Mouse (Mus musculus): ENCODE data around the gene Rasgef1b. TPM values are rescaled to one million over a fixed set of nuclear protein-coding genes. Genes with fewer than 3 reads are reported as not detected.

Gene Rasgef1b
- polyA plus RNA-seq, 1 experiment from 2014 or later: 59.7 TPM

DNA sequence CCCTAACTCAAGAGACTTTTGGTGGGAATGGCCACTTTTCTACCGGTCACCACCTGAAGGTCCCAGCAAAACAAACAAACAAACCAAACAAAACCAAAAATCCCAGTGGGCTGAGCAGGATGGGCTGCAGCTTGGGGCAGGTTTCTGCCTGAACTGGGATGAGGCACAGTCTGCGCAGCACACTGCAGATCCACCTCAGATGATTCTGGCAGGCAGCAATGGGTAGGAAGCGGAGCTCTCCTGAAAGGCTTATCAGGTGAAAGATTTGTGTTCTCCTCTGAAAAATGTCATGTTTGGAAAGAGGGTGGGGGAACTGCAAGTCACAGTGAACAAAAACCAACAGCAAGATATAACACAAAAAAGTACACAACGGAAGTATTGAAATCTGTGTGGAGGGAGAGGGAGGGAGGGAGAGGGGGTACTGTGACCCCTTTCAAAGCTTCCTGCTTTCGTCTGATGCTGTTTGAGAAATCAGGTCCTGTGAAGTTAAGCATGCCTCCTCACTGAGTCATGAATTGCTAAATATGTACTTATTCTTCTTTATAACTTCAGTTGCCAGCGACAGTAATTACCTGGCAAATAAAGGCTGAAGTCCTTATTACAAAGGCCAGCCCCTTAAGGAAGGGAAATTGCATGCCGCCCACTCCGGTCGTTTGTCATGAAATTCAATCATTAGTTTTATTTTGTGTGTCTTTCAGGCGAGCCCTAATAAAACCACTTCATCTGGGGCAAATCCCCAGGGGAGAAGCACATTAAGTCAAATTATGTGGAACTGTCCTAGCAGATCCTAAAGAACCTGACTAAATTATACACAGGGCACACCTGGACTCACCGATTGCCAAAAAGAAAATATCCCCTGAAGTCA, 491.7 kb downstream of the Rasgef1b start:
- H3K27me3 ChIP-seq (ENCODE audit: control insufficient read depth, insufficient read depth, low read depth, low read length): no peaks in the 10 kb centered on the region
- no peaks in the 10 kb centered on the region for H3K9me3 ChIP-seq (replicated peaks; ENCODE audit: control insufficient read depth, low read length, poor library complexity, severe bottlenecking)
- H3K9ac ChIP-seq (ENCODE audit: low read depth, low read length): no peak overlapping the region
- no peak for ATAC-seq
- no peak overlapping the region for H3K27ac ChIP-seq (ENCODE audit: low read length)
- peaks cover 7% of the 10 kb centered on the region; the same call in 1 of the 2 replicates for H3K36me3 ChIP-seq (ENCODE audit: control insufficient read depth, insufficient read depth, low read length)
- no peaks in the 10 kb centered on the region for H3K4me1 ChIP-seq (ENCODE audit: control insufficient read depth, insufficient read depth, low read length)
- no peak overlapping the region for H3K4me2 ChIP-seq (ENCODE audit: low read length)
- no peak overlapping the region for H3K4me3 ChIP-seq (ENCODE audit: low read depth, low read length)
- 78% methylated on average over 11 of the region's 11 CpGs for WGBS

DNA sequence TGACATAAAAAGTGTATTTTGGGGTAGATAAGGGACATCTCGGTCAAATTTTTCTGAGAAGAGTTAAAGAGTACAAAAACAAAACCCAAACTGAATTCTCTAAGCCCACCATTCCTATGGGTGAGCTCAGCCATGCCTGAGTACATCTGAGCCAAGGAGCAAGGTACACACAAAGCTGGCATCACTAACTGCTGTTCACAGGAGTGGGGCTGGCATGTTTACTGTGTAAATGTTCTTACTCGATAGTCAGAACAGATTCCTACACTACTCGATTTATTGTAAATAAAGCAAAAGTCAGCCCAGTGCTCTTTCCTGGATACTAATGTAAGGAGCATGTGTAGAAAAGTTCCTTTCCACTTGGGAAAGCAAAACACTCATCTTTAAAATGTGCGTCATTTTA, 492.4 kb downstream of the Rasgef1b start:
- no peaks in the 10 kb centered on the region for H3K27me3 ChIP-seq (ENCODE audit: control insufficient read depth, insufficient read depth, low read depth, low read length)
- H3K27ac ChIP-seq (ENCODE audit: low read length): no peak overlapping the region
- peaks cover 7% of the 10 kb centered on the region; the same call in 1 of the 2 replicates for H3K36me3 ChIP-seq (ENCODE audit: control insufficient read depth, insufficient read depth, low read length)
- no peaks in the 10 kb centered on the region for H3K9me3 ChIP-seq (replicated peaks; ENCODE audit: control insufficient read depth, low read length, poor library complexity, severe bottlenecking)
- no peak overlapping the region for H3K4me2 ChIP-seq (ENCODE audit: low read length)
- WGBS: 84% methylated on average over 4 of the region's 4 CpGs
- H3K9ac ChIP-seq (ENCODE audit: low read depth, low read length): no peak overlapping the region
- no peaks in the 10 kb centered on the region for H3K4me1 ChIP-seq (ENCODE audit: control insufficient read depth, insufficient read depth, low read length)
- no peak overlapping the region for H3K4me3 ChIP-seq (ENCODE audit: low read depth, low read length)
- ATAC-seq: no peak

DNA sequence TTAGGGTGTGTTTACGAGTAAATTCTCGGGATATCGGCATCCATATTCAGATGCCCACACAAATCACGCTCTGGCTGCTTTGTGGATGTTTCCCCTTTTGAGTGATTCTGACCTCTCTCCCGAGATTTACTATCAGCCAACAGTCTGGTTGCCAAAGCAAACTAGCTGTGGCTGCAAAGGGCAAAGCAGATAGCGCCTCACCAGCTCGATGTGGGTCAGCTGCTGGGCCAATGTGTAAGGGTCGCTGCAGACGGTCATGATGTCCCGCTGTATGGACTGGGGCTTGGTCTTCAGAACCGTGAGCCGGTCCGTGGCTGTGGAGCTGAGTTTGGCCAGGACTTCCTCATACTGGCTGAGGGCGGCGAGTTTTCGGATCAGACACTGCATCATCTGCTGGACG, 494.6 kb downstream of the Rasgef1b start:
- H3K4me2 ChIP-seq (ENCODE audit: low read length): no peak overlapping the region
- 93% methylated on average over 17 of the region's 17 CpGs for WGBS
- no peaks in the 10 kb centered on the region for H3K4me1 ChIP-seq (ENCODE audit: control insufficient read depth, insufficient read depth, low read length)
- H3K9me3 ChIP-seq (replicated peaks; ENCODE audit: control insufficient read depth, low read length, poor library complexity, severe bottlenecking): no peaks in the 10 kb centered on the region
- H3K27me3 ChIP-seq (ENCODE audit: control insufficient read depth, insufficient read depth, low read depth, low read length): no peaks in the 10 kb centered on the region
- H3K27ac ChIP-seq (ENCODE audit: low read length): no peak overlapping the region
- no peak overlapping the region for H3K4me3 ChIP-seq (ENCODE audit: low read depth, low read length)
- peaks cover 4% of the 10 kb centered on the region; the same call in 1 of the 2 replicates for H3K36me3 ChIP-seq (ENCODE audit: control insufficient read depth, insufficient read depth, low read length)
- no peak overlapping the region for H3K9ac ChIP-seq (ENCODE audit: low read depth, low read length)
- ATAC-seq: no peak

DNA sequence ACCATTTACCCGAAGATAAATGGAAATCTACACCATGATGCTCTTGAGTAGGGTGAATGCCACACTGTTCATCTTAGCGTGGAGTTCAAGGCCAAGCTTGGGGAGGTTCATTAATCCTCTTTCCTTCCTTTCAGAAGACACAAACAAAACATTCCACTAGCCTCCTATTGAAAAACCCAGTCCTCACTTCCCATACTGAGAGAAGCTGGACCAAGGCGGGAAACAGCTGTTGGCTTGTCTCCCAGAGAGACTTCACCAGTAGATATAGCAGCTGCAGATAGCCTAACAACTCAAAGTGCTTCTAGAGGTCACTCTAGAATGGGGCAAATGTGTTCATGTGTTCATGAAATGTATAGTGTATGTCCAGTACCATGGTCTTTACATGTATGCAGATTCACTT, 495.7 kb downstream of the Rasgef1b start:
- Histone ChIP-seq H3K4me3 (ENCODE audit: low read depth, low read length) (no peak overlapping the region), H3K9me3 (replicated peaks; ENCODE audit: control insufficient read depth, low read length, poor library complexity, severe bottlenecking) (no peaks in the 10 kb centered on the region), H3K4me2 (ENCODE audit: low read length) (no peak overlapping the region), H3K27ac (ENCODE audit: low read length) (no peak overlapping the region), H3K4me1 (ENCODE audit: control insufficient read depth, insufficient read depth, low read length) (no peaks in the 10 kb centered on the region), H3K27me3 (ENCODE audit: control insufficient read depth, insufficient read depth, low read depth, low read length) (no peaks in the 10 kb centered on the region), H3K9ac (ENCODE audit: low read depth, low read length) (no peak overlapping the region), H3K36me3 (ENCODE audit: control insufficient read depth, insufficient read depth, low read length) (peaks cover 4% of the 10 kb centered on the region; the same call in 1 of the 2 replicates)
- 64% methylated on average over 3 of the region's 3 CpGs for WGBS
- ATAC-seq: no peak

DNA sequence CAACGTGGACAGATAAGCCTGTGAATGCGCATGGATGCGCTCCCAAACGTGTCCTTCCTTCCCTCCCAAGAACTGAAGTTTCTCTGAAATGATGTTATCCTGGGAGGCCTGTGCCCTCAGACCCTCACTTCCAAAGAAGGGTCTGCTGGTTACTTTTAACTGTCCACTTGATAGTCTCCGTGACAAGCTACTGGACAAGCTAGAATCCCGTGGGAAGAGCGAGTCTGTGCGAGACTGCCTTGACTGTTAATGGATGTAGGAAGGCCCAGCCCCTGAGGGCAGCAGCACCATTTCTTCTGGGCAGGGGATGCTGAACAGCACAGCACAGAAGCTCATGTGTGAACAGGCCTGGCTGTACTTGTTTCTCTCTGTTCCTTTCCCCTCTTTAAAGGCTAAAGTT, 496.5 kb downstream of the Rasgef1b start:
- Histone ChIP-seq H3K27ac (ENCODE audit: low read length) (no peak overlapping the region), H3K4me1 (ENCODE audit: control insufficient read depth, insufficient read depth, low read length) (no peaks in the 10 kb centered on the region), H3K9me3 (replicated peaks; ENCODE audit: control insufficient read depth, low read length, poor library complexity, severe bottlenecking) (no peaks in the 10 kb centered on the region), H3K4me2 (ENCODE audit: low read length) (no peak overlapping the region), H3K9ac (ENCODE audit: low read depth, low read length) (no peak overlapping the region), H3K27me3 (ENCODE audit: control insufficient read depth, insufficient read depth, low read depth, low read length) (no peaks in the 10 kb centered on the region), H3K36me3 (ENCODE audit: control insufficient read depth, insufficient read depth, low read length) (peaks cover 4% of the 10 kb centered on the region), H3K4me3 (ENCODE audit: low read depth, low read length) (no peak overlapping the region)
- WGBS: 93% methylated on average over 8 of the region's 8 CpGs
- no peak for ATAC-seq

DNA sequence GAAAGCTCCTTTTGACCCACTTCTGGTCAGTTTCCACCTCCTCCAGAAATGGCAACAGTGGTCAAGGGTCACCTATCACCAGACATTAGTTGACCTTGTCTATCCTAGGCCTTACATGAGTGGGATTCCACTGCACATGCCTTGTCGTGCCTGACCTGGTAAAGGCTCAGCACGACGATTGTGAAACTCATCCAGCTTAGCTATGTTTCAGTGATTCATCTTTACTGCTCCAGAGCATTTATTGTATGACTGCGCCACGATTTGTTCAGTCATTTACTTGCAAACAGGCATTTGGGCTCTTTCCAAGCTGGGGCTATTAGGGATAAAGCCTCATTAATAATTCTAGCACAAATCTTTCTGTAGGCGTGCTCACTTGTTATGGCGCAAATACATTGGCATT, 498.4 kb downstream of the Rasgef1b start:
- H3K9ac ChIP-seq (ENCODE audit: low read depth, low read length): no peak overlapping the region
- no peaks in the 10 kb centered on the region for H3K9me3 ChIP-seq (replicated peaks; ENCODE audit: control insufficient read depth, low read length, poor library complexity, severe bottlenecking)
- WGBS: 85% methylated on average over 7 of the region's 7 CpGs
- no peak for ATAC-seq
- no peaks in the 10 kb centered on the region for H3K27me3 ChIP-seq (ENCODE audit: control insufficient read depth, insufficient read depth, low read depth, low read length)
- no peak overlapping the region for H3K4me3 ChIP-seq (ENCODE audit: low read depth, low read length)
- H3K4me2 ChIP-seq (ENCODE audit: low read length): no peak overlapping the region
- H3K27ac ChIP-seq (ENCODE audit: low read length): no peak overlapping the region
- H3K36me3 ChIP-seq (ENCODE audit: control insufficient read depth, insufficient read depth, low read length): peaks cover 7% of the 10 kb centered on the region
- no peaks in the 10 kb centered on the region for H3K4me1 ChIP-seq (ENCODE audit: control insufficient read depth, insufficient read depth, low read length)

DNA sequence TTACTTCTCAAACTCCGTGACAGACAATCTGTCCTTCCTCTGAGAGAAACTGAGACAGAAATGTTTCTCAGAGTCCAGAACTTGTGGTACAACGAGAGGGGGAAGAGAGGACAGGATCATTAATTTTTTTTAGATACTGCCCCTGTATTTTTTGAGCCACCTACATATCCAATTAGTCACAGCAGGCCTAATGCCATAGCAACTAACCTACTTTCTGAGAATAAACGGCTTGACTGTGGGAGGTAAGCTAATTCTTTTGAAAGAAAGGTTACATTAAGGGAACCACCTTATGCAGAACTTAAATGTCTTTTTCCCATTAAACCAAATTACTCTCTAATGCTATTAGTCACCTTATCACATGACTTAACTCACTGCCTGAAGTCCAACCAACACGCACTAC, 501.5 kb downstream of the Rasgef1b start:
- Histone ChIP-seq H3K27ac (ENCODE audit: low read length) (no peak overlapping the region), H3K9ac (ENCODE audit: low read depth, low read length) (no peak overlapping the region), H3K4me1 (ENCODE audit: control insufficient read depth, insufficient read depth, low read length) (no peaks in the 10 kb centered on the region), H3K9me3 (replicated peaks; ENCODE audit: control insufficient read depth, low read length, poor library complexity, severe bottlenecking) (no peaks in the 10 kb centered on the region), H3K36me3 (ENCODE audit: control insufficient read depth, insufficient read depth, low read length) (peaks cover 4% of the 10 kb centered on the region), H3K4me3 (ENCODE audit: low read depth, low read length) (no peak overlapping the region), H3K4me2 (ENCODE audit: low read length) (no peak overlapping the region), H3K27me3 (ENCODE audit: control insufficient read depth, insufficient read depth, low read depth, low read length) (no peaks in the 10 kb centered on the region)
- WGBS: 61% methylated on average over 4 of the region's 4 CpGs
- no peak for ATAC-seq

DNA sequence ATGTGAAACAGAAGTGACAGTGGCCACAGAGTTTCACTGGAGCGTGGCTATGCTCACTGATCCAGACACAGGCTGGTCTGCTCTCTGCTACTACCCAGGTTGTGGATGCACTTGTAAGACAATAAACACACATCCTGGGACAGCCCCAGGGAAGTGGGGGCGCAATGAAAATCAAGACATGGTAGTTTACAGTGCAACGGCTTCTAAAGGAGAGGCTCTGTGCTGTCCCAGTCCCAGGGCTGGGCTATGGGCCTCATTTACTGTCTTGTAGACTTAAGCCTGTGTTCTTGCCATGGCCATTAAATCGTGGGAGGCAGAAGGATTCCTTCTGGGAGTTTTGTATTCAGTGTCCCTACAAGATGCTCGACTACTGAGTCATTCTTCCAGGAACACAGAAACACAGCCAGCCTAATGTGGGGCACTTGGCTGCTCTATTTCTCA, 504.3 kb downstream of the Rasgef1b start:
- H3K9me3 ChIP-seq (replicated peaks; ENCODE audit: control insufficient read depth, low read length, poor library complexity, severe bottlenecking): no peaks in the 10 kb centered on the region
- WGBS: 58% methylated on average over 5 of the region's 5 CpGs
- H3K27me3 ChIP-seq (ENCODE audit: control insufficient read depth, insufficient read depth, low read depth, low read length): no peaks in the 10 kb centered on the region
- peaks cover 16% of the 10 kb centered on the region for H3K36me3 ChIP-seq (ENCODE audit: control insufficient read depth, insufficient read depth, low read length)
- no peaks in the 10 kb centered on the region for H3K4me1 ChIP-seq (ENCODE audit: control insufficient read depth, insufficient read depth, low read length)
- H3K9ac ChIP-seq (ENCODE audit: low read depth, low read length): no peak overlapping the region
- peak; percentile 39; the same call in 1 of the 2 replicates for ATAC-seq
- no peak overlapping the region for H3K4me3 ChIP-seq (ENCODE audit: low read depth, low read length)
- H3K4me2 ChIP-seq (ENCODE audit: low read length): no peak overlapping the region
- no peak overlapping the region for H3K27ac ChIP-seq (ENCODE audit: low read length)

DNA sequence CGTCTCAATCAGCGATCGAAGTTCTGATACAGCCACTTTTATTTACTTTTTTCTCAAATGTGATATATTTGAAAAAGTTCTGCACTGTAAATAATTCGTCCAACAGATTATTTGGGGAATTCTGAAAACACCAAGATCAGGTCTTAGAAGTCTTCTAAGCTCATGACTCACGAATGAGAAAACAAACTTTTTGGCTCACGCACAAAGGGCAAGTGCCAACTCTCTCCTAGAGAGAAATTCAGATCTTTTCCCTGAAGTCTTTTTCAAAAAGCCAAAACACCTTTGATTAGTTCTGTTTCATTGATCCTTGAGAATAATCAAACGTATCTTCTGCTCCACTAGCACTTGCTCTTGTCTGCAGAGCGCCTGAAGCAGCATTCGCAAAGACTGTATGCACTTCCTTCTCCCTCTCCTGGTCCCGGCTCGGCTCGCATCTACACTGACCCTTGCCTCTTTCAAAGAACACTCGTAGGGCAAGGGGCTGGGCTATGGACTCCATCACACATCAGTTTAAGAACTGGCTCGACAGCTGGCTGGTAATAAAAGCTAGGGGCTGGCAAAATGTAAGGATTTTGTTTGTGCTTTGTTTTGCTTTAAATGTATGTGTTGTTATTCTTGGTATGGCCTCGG, 504.9 kb downstream of the Rasgef1b start:
- no peak overlapping the region for H3K4me2 ChIP-seq (ENCODE audit: low read length)

More for the DNA sequence above, 504.9 kb downstream of the Rasgef1b start:
- no peak overlapping the region for H3K4me3 ChIP-seq (ENCODE audit: low read depth, low read length)
- no peaks in the 10 kb centered on the region for H3K27me3 ChIP-seq (ENCODE audit: control insufficient read depth, insufficient read depth, low read depth, low read length)
- no peak overlapping the region for H3K27ac ChIP-seq (ENCODE audit: low read length)
- H3K4me1 ChIP-seq (ENCODE audit: control insufficient read depth, insufficient read depth, low read length): no peaks in the 10 kb centered on the region
- H3K9ac ChIP-seq (ENCODE audit: low read depth, low read length): no peak overlapping the region
- H3K36me3 ChIP-seq (ENCODE audit: control insufficient read depth, insufficient read depth, low read length): peaks cover 16% of the 10 kb centered on the region
- ATAC-seq: no peak
- 62% methylated on average over 15 of the region's 15 CpGs for WGBS
- H3K9me3 ChIP-seq (replicated peaks; ENCODE audit: control insufficient read depth, low read length, poor library complexity, severe bottlenecking): no peaks in the 10 kb centered on the region

All from midbrain, embryonic 16.5 days (tissue).